Mouse (Mus musculus) urinary bladder, adult 18-20 months (tissue): ENCODE results near the gene Trip6.

Experiments used
- DNase-seq, 2 experiments: peaks; one replicate each; pipeline ENCODE4 v3.0.0; 2022; ENCODE audit warnings: low spot score in 2 of 2, mixed read lengths in 2 of 2

Trip6 gene

DNA sequence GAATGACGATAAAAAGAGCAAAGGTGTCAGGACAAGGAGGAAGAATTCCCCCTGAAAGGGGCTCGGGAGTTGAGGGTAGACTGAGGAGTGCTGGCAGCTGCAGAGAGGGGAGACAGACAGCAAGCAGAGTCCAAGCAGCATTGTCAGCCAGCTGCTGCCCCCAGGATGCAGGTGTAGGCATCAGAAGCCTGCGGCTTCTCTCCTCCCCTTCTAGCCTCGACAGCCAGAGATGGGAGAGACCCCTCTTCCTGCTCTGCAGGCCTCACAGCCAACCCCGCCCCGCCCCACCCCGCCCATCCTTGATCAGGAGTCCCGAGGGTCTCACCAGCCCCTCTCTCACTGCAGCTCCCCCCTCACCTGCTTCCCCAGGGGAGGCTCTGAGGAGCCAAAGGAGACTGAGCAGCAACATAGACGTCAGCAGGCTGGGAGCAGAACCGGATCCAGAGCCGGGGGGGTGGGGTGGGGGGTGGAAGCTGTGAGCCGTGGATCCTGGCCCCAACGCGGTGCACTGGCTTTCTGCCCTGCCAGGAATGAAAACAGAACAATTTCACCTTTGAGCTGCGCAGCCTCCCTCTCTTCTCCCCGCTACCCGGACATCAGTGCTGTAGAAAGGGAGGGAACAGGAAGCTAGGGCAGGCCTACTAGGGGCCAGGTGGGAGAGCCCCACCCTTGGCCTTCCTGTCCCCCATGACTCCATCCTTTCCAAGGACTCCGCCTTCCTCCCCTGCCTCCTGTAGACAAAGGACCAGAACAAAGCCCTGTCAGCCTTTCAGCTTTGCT is 45.9 kb downstream of the Trip6 start:
- DNase-seq = no peak

DNA sequence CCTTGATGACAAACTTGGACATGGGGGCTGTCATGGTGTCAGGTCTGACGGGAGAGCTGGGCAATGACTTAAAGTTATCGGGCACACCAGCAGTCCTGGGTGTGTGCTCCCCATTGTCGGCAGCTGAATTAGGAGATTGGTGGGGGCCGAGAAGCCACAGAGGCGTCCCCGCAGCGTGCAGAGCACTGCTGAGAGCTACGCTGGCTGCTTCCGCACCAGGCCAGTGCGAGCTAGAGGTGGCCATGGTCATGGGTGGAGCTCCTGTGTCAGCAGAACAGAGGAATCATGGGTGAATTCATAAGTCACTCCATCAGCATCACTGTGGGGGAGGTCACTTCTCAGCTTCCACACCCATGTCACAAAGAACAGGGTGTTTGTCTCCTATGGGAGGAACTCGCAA is 49.4 kb downstream of the Trip6 start:
- DNase-seq = no peak

DNA sequence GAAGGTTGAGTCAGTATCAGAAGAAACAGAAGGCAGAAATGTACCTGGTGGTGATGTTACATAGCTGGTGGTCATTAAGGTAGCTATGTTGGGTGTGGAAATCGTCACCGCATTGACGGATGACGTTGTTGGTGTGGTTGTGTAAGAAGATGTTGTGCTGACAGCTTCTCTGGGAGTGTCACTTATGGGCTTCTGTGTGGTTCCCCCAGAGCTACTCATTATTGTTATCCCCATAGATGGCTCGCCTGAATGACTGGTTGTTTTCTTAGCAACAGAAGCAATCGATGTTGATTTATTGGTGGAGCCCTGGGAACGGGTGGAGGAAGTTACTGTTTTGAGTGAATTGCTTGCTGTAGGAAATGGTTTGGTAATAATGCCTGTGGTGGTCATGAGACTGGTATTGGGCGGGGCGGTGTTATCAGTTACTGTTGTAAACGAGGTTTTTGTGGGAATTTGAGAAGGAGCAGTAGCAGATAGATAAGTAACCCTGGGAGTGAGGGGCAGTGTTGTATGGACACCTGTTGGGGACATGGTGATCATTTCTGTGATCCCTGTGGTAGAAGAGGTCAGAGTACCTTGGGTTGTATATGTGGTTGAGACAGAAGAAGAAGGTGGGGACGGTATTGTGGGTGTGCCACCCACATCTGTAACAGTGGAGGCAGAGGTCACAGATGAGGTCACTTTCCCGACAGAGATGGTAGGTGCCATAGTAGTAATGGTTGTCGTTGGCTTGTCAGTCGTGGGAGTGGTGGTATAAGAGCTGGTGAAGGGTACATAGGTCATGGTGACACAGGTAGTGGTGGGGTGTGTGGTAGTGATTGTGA is 50.1 kb downstream of the Trip6 start:
- DNase-seq = no peak
